Mouse (Mus musculus) monocyte, adult 5-6 weeks (primary cell): Measurements from ENCODE around the gene Thap3. TPM values are rescaled to one million over a fixed set of nuclear protein-coding genes. Genes with fewer than 3 reads are reported as not detected.

ENCODE experiments used
- ATAC-seq: fragments of 153-309, 156-312 bp; replicated peaks from 2 replicates; pipeline ENCODE4 v1.8.0; 2017; ENCODE audit warnings: mild to moderate bottlenecking; ENCODE audit not compliant: low TSS enrichment, insufficient number of reproducible peaks, severe bottlenecking, poor library complexity, low FRiP score
- total RNA-seq: library from RNA; stranded (forward); fragments of 200-1000, 200-491, 200-594 nt; gene quantifications from 3 replicates; pipeline ENCODE4 v1.2.3, GENCODE M21; 2017

Gene Thap3
- total RNA-seq, 1 experiment from 2014 or later, result 7.5 TPM

DNA sequence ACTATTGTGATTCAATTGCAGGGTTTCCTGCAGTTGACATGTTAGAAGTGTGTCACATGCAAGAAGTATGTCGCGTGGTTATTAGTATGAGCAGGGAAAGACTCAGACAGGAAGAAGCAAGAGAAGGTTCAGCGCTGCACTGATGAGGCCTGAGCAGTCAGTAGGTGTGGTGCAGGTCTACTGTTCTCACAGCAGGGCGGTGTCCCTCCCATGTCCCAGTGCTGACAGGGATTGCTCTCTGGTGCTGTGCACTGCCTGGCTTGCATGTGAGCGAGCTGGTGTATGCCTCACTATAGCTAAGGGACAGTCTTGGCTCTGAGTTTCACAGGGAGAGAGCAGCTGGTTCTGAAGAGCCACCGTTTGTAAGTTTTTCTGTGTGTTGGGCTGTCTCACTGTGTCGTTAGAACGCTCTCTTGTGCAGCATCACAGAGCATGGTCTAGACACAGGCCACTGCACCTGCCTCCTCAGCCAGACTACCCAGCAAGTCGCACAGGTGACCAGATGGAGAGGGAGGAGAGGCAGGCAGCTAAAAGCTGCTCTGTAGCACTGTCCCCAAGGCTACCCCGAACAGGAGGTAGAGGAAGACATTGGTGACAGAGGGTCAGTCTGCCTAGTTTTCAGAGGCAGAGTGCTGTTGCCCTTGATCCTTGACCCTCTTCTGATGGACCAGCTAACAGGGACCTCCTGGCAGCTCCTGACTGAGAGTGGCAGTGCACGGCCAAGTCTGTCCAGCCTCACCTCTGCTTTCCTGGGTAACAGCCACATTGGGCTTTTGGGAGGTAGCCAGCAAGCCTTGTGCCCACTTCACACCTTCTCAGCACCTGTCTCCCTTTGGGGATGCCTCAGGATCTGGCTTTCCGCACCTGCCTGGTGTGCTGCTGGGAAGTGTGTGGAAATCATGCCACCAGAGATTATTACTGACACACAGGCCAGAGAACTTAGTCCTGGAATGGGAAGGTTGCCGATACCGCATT is 40.0 kb downstream of the Thap3 start:
- ATAC-seq, result no peak

- ATAC-seq, result no peak
Measured at GRCm38 (mm10) chr4:151946211-151946610, 42.6 kb downstream of the Thap3 start.

DNA sequence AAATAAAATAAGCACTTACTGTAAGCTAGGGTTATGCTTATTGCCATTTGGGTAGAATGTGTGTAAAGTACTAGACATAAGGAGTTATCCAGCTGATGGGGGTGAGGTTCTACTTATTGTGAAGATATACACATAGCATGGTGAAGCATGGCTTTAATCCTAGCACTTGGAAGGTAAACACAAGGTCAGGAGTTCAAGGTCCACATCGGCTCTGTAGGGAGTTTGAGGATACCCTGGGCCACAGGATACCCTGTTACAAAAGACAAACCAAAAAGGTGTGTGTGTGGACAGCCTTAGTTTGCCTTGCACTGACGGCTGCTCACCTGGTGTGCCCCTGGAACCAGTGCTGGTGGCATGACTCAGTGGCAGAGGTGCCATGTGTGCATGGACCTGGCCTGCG is 50.7 kb downstream of the Thap3 start:
- no peak for ATAC-seq

GRCm38 (mm10) chr4:151937441-151937840 is 51.4 kb downstream of the Thap3 start:
- no peak for ATAC-seq

DNA sequence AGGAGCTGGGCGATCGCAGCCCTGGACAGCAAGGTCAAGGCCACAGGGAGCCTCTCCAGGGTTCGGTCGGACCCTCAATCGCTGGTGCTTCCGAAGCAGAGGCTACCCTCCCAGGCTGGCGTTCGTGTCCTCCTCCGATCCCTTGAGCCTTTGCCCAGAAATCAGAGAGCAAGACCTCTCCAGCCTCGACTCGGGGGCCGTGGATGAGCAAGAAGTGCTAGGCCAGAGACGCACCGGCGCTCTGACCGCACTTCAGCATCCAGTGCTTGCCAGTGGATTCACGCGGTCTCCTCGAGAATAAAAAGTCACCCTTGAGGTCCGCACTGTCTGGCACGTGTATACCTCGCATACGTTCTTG is 54.6 kb downstream of the Thap3 start:
- no peak for ATAC-seq

DNA sequence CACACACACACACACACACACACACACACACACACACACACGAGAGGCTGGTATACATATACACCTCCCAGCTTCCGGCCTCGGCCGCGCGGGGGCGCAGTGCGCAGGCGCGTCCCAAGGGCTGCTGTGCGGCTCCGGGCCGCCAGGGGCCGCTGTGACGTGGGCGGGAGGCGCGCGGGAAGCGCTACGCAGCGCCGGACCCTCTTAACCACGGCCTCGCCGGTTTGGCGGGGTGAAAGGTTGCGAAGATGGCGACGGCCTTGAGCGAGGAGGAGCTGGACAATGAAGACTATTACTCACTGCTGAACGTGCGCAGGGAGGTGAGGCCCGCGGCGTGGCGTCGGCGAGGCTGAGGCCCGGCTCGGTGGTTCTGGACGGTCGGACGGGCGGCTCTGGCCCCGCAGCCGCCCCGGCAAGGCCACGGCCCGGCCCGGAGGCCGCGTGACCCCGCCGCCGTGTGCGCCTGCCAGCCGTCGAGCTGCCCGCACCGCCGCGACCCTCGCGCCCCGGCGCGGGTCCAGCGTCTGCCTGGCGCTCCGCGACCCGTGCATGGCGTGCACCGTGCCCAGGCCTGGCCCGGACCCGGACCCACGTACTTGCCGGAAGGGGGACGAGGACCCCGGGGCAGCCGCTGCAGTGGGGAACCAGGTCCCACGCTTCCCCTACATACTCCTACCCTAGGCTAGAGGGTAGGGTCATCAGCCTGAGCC is 55.1 kb downstream of the Thap3 start, which contains the start of gene Dnajc11:
TSS of gene Dnajc11 (plus strand) at position 187 of the 710 bp plus-strand sequence.
- peak; percentile 81 for ATAC-seq

Other genes with a start within 250 kb of the Thap3 start
- gene Camta1, start 127.1 kb downstream of the Thap3 start, total RNA-seq, result 8.8 to 43.8 TPM (median 22.1 TPM) in 3 replicates
- 20.1 to 46.9 TPM (median 23.0 TPM) in 3 replicates for gene Dnajc11, start 55.3 kb downstream of the Thap3 start, total RNA-seq
- 6.7 to 8.8 TPM (median 7.8 TPM) in 3 replicates for gene Phf13, start 7.3 kb upstream of the Thap3 start, total RNA-seq
- gene Klhl21, start 19.8 kb upstream of the Thap3 start, total RNA-seq, result 7.1 to 11.1 TPM (median 9.6 TPM) in 3 replicates
- gene Zbtb48, start 38.7 kb upstream of the Thap3 start, total RNA-seq, result 4.1 to 10.8 TPM (median 9.1 TPM) in 3 replicates
- not detected in 3 replicates for gene Tas1r1, start 49.6 kb upstream of the Thap3 start, total RNA-seq
- 12.1 to 23.8 TPM (median 16.9 TPM) in 3 replicates for gene Nol9, start 50.3 kb upstream of the Thap3 start, total RNA-seq
- gene Plekhg5, start 83.5 kb upstream of the Thap3 start, total RNA-seq, result 2.5 to 8.2 TPM (median 5.6 TPM) in 3 replicates
- gene Tnfrsf25, start 126.9 kb upstream of the Thap3 start, total RNA-seq, result 1.3 to 4.7 TPM in 2 of 3 replicates, not detected in the other
- 0.53 to 2.0 TPM (median 0.78 TPM) in 3 replicates for gene Espn, start 163.4 kb upstream of the Thap3 start, total RNA-seq
- not detected in 3 replicates for gene Hes2, start 169.9 kb upstream of the Thap3 start, total RNA-seq
- gene Acot7, start 189.1 kb upstream of the Thap3 start, total RNA-seq, result 18.1 to 62.4 TPM (median 30.9 TPM) in 3 replicates